Mouse (Mus musculus) heart, postnatal 4 days (tissue): ENCODE results near the gene Dnajc30. TPM values are rescaled to one million over a fixed set of nuclear protein-coding genes. Genes with fewer than 3 reads are reported as not detected.
"Not testable (repeated sequence)": the region's sequence is repeated elsewhere in the genome, so short reads cannot be mapped to it uniquely, and the experiment has no call there.

Experiments used
- DNase-seq: peaks from one replicate; pipeline ENCODE4 v3.0.0; 2021
- total RNA-seq, 2 experiments: library from RNA; stranded (reverse); gene quantifications; 2 replicates each; pipeline ENCODE4 v1.2.3; 2021

Gene Dnajc30
- total RNA-seq, 2 experiments from 2014 or later = 24.8 to 26.6 TPM

- DNase-seq = no peak
Measured at GRCm38 (mm10) chr5:135064382-135064766, 372 bp downstream of the Dnajc30 start.

DNA sequence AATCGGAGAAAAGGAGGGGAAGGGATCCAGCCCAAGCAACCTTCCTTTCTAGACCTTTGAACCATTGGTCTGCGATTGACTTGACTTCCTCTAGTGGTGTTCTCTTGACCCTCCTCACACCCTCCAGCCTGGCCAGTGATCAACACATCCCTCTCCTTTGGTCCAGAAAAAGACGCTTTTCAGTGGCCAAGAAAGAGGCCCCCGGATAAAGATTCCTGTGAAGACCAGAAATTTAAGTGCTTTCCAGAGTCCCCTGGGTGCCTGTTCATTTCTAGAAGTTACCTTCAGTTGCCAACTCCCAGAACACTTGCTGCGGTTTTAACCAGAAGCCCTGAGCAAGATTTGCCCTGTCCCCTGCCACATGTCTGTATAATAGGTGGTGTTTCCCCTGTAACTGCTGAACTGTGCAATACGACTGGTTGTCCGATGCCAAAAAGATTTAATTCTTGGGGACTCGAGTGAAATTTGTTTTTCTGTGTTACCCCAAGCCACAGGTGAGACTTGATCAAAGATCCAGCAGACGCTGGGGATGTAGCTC is 976 bp downstream of the Dnajc30 start, which contains the start of gene Bud23:
Gene Bud23, minus strand, starts transcription at position 51 of the 538 bp plus-strand sequence.
- not testable (repeated sequence) for DNase-seq

DNA sequence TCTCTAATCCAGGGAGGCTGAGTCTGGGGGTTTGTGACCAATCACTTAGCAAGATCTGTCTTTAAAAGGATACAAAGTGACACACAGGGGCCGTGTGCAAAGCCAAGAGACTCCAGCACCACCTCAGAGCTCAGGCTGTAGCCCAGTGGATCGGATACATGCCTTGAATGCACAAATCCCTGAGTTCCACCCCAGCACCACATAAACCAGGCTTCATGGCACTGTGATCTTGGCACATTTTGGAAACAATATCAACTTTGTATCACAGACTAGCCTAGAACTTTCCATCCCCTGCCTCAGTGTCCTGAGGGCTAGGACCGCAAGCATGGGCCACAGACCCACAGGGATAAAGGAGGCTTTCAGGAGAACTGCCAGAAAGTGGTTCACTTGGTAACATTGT is 2.0 kb downstream of the Dnajc30 start:
- DNase-seq = no peak

- no peak for DNase-seq
Measured at GRCm38 (mm10) chr5:135070448-135070847, 6.4 kb downstream of the Dnajc30 start.

GRCm38 (mm10) chr5:135072061-135072460 is 8.1 kb downstream of the Dnajc30 start:
- no peak for DNase-seq

DNA sequence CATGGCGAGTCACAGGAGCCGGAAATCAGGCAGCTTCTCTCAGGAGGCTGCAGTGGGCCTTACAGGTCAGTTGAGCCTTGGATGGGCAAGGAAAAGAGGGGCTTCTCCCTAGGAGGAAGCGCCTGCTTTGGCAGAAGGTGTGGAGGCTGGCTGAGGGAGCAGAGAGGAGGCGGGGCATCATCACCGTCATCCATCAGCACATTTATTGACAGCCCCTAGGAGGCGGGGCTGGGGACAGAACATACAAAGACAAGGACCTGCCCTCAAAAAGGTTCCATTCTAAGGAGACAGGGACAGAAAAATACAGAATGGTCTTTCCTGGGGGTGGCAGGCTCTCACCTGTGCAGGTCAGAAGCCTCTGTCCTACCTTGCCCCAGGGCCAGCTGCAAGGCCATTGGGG is 8.7 kb downstream of the Dnajc30 start:
- no peak for DNase-seq

DNA sequence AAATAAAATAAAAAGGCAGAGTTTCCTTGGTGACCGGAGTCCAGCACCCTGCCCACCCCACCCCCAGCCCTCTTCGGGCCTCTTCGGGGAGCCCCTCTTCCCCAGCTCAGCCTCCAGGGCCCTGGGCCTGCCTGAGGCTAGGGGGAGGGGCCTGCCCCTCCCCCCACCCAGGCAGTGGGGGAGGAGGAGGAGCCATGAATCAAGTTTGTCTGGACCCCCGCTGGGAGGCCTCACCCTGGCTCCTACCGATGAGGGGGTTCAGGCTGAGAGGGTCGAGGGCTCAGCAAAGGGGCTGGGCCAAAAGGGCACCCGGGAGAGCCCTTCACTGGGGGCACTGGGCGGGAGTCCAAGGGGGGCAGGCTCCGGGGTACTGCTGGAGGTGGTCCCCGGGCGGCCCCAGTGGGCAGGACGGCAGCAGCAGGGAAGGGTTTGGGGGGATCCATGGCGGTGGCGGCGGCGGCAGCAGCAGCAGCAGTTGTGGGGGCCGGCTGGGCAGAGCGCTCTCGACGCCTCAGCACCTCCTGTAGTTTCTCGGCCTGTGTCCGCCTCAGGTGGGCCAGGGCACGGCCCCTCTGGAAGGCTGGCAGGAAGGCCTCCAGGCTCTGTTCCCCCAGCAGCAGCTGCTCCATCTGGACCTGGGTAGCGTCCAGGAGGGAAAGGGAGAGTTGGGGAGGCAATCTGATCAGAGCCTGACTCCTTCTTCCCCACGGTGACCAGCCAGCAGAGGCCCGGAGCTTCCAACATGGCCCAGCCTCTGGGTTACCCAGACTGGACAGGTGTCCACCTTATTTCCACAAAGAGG is 9.5 kb downstream of the Dnajc30 start:
- DNase-seq = no peak

- DNase-seq = no peak
Measured at GRCm38 (mm10) chr5:135075655-135076054, 11.7 kb downstream of the Dnajc30 start.

- DNase-seq = no peak
Measured at GRCm38 (mm10) chr5:135076368-135076767, 12.4 kb downstream of the Dnajc30 start.

GRCm38 (mm10) chr5:135076931-135077505 is 13.0 kb downstream of the Dnajc30 start:
- DNase-seq = no peak

- peak; percentile 98 for DNase-seq
Measured at GRCm38 (mm10) chr5:135077564-135078481, 13.8 kb downstream of the Dnajc30 start, which contains the start of gene Vps37d. Gene Vps37d (minus strand): TSS chr5:135078266.

DNA sequence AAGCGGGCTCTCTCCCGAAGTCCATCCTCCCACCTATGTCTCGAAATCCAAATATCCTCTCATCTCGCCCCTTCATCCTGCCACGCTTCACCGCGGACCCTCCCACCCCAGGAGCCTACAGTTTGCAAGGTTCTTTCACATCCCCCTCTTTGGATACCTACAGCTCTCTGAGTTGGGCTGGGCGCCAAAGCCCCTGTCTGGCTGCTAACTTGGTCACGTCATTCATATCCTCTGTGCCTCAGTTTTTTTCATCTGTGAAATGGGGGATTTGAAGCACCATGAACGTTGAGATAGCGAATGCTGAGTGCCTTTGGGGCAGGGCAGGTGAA is 14.4 kb downstream of the Dnajc30 start:
- no peak for DNase-seq

GRCm38 (mm10) chr5:135079578-135079977 is 15.6 kb downstream of the Dnajc30 start:
- no peak for DNase-seq

- no peak for DNase-seq
Measured at GRCm38 (mm10) chr5:135080539-135080938, 16.5 kb downstream of the Dnajc30 start.

GRCm38 (mm10) chr5:135086871-135087270 is 22.9 kb downstream of the Dnajc30 start:
- no peak for DNase-seq

GRCm38 (mm10) chr5:135089653-135090052 is 25.7 kb downstream of the Dnajc30 start, which contains the start of gene Mlxipl:
Gene Mlxipl (plus strand): TSS chr5:135089890.
- DNase-seq = no peak

- DNase-seq = no peak
Measured at GRCm38 (mm10) chr5:135100981-135101380, 37.0 kb downstream of the Dnajc30 start.

DNA sequence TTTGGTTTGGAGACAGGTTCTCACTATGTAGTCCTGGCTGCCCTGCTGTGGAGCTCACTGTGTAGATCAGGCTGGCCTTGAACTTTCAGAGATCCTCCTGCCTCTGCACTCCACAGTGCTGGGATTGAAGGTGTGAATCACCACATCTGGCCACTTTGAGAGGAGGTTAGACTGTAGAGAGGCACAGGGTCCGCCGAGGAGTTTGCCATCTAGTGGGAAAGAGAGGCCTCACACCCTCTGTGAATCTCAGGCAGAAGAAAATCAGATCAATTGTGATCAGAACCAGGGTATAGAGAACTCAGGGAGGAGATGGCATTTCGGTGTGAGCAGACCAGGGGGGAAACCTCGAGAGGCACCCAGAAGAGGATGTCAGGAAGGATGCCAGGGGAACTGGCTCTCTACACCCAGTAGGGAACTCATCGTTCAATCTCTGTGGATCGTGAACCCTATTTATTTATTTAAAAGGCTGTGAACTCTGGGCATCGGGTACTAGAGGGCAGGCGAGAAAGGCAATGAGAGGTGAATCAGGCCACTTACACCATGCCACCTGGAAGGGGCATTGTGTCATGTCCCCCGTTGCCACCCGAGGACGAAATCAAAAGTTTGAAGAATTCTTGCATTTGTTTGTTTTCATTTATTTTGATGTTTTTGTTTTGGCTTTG is 40.1 kb downstream of the Dnajc30 start:
- peak; percentile 27 for DNase-seq

DNA sequence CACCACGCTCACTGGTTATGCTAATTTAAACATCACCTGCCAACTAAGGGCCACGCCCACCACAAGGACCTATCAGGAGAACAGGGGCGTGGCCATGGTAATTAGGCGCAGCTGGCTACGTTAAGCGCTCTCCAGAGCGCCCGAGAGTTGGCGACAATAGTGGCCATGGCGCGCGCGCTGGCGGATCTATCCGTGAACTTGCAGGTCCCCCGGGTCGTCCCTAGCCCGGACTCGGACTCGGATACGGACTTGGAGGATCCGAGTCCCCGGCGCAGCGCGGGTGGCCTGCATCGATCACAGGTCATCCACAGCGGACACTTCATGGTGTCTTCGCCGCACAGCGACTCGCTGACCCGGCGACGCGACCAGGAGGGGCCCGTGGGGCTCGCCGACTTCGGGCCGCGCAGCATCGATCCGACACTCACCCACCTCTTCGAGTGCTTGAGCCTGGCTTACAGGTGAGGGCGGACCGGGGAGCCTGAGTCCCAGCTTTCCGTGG is 42.8 kb downstream of the Dnajc30 start:
- peak; percentile 84 for DNase-seq

DNA sequence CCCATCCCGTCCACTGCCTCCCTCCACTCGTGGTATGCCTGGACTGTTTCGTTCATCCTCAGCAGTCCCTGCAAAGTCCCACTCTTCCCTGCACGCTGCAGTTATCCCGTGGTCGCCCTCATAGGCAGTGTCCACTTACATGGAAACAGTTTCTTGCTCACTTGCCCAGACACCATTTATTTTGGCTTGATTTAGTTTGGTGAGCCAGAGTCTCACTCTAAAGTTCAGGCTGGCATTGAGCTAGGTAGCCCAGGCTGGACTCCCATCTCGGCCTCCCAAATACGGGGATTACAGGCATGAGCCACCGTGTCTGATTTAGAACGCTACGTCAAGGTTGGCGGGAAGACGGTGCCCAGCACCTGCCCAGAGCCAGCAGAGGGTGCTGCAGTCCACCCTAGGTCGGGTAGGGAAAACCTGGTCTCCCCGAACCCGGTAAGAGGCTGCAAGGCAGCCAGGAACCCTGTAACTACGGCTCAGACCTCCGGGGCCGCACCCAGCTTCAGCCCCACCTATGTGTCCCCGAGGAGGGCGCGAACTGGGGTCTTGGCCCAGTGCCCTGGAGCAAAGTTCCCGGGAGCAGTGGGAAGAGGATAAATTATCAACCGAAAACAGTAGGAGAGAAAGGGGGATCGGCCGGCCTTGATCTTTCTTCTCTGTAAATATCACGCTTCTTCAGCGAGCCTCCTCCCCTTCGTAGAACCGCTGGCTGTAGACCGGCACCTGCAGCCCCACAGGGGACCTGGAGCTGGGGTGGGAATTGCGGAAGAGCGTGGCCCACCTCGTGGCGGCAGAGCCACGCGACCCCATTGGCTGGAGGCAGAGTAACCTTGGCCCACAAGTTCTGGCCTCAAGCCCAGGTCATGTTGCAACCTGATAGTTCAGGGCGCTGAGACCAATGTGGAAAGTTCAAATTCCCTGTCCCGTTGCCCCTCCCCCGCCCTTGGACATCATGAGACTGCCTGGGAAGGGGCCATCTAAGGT is 43.8 kb downstream of the Dnajc30 start:
- DNase-seq = peak; percentile 76

DNA sequence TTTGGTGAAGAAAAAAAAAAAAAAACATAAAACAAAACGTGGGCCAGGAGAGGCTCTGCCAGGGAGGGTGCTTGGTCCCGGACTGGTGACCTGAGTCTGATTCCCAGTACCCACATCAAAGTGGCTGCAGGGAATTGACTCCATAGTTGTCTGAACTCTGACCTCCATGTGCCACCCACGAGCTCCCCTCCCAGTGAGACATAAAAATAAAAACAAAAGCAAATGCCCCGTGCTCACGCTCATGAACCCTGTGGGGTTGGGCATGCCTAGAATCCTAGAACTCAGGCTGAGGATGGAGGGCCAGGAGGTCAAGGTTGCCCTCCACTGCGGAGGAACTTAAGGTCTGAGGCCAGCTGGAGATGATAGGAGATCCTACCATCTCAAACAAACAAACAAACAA is 45.0 kb downstream of the Dnajc30 start:
- no peak for DNase-seq
